Mouse (Mus musculus): Measurements from ENCODE around the gene Chst5. TPM values are rescaled to one million over a fixed set of nuclear protein-coding genes. Genes with fewer than 3 reads are reported as not detected.
"Not testable (repeated sequence)": the region's sequence is repeated elsewhere in the genome, so short reads cannot be mapped to it uniquely, and the experiment has no call there.

Chst5 gene
- polyA plus RNA-seq, 1 experiment: not detected

DNA sequence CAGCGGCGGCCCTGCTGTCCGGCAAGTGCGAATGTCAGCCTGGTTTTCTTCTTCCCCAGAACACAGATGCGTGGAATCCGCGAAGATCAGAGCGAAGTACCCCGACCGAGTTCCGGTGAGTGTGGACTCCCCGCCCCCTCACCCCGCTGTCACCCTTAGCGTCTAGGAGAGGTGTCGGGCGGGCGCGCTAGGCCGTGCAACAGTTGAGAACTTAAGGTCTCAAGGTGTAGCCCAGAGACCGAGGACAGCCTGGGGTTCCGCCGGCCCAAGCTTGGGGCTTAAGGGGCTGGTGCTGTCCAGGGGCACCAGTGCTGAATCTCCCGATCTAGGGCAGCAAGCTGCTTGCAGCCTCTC is 30.8 kb upstream of the Chst5 start:
- H3K27ac ChIP-seq (ENCODE audit: insufficient read depth, low read depth, low read length): peak overlapping the region; percentile 29; the same call in 1 of the 2 replicates
- peak overlapping the region; percentile 86 for H3K4me3 ChIP-seq (ENCODE audit: insufficient read depth, low read length)
- TF ChIP-seq POLR2A (IDR thresholded peaks at IDR 0.05; ENCODE audit: borderline replicate concordance, low read depth, low read length) (no peak), CTCF (IDR thresholded peaks at IDR 0.05; ENCODE audit: low read depth, low read length) (no peak)
- peaks cover 35% of the 10 kb centered on the region for H3K4me1 ChIP-seq (ENCODE audit: control insufficient read depth, insufficient read depth, low read length)

DNA sequence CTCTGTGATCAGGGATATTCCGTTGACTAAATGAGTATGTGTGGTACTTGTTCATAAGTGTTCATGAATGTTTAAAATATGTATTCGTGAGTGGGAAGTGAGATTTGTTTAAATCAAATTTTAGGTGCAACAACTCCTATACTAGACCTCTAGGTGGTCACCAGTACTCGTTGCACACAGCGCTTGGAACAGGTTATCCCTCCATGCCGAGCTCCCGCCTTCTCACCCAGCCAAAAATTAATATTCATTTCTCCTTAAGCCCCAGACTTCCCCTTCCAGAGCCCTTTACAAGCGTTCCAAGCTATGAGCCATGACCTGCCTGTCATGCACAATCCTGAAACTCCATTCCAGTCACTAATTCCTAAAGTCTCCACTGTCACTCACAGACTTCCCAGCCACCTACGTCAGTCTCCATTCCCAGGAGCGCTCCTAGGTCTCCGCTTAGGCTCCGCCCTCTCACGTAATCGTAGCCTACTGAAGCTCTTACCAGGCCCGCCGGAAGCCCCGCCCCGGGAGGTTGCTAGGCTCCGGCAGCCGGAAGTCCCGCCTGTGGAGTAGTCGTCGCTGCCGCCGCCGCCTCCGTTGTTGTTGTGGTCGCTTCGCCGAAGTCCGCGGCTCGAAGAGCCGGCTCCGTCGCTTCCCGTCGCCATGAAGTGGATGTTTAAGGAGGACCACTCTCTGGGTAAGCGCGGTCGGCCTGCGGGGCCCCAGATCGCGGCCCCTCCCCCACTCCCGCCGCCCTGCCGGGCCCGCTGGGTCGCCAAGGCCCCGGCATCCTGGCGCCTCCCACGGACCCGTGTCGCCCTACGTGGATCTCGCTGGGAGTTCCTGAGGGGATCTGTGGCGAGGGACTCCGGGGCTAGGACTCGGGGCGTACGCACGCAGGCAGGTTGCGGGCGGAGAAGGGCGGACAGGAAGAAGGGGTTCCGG is 30.2 kb upstream of the Chst5 start, which contains the start of gene Gabarapl2:
TSS of gene Gabarapl2 (plus strand) at position 533 of the 930 bp plus-strand sequence.
- TF ChIP-seq CTCF (IDR thresholded peaks at IDR 0.05; ENCODE audit: low read depth, low read length): no peak
- TF ChIP-seq POLR2A (IDR thresholded peaks at IDR 0.05; ENCODE audit: borderline replicate concordance, low read depth, low read length): no peak
- H3K4me1 ChIP-seq (ENCODE audit: control insufficient read depth, insufficient read depth, low read length): peaks cover 28% of the 10 kb centered on the region

DNA sequence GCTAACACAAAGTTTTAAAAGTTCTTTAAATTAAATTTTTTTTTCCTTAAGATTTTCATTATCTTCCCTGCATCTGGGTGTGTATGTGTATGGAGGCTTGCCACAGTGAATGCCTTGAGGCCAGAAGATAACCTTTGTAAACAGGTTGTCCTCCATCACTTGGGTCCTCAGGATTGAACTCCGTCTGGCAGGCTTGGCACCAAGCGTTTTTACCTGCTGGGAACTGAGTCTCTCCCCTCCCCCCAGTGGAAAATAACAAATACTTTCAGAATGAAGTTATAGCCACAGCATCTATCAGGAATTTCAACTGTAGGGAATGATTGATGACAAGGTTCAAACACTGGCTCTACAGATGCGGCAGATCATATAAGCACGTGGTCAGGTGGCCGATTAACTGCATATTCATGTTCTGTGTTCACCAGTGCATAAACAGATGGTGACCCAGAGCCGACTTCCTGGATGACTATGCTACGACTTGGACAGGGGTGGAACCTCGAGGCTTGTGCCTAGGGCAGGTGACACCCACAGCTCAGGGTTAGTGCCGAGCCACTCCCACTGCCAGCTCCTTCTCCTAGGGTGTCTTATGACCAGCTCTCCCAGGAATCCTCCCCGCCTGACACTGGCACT is 29.4 kb upstream of the Chst5 start:
- TF ChIP-seq POLR2A (IDR thresholded peaks at IDR 0.05; ENCODE audit: borderline replicate concordance, low read depth, low read length) (no peak), CTCF (IDR thresholded peaks at IDR 0.05; ENCODE audit: low read depth, low read length) (no peak)
- H3K27ac ChIP-seq (ENCODE audit: insufficient read depth, low read depth, low read length): peak overlapping the region; percentile 20; the same call in 1 of the 2 replicates
- peaks cover 23% of the 10 kb centered on the region for H3K4me1 ChIP-seq (ENCODE audit: control insufficient read depth, insufficient read depth, low read length)

More for the DNA sequence above, 30.2 kb upstream of the Chst5 start, which contains the start of gene Gabarapl2:
- peak within 1 kb of the TSS; percentile 86 for H3K4me3 ChIP-seq (ENCODE audit: insufficient read depth, low read length)
- H3K27ac ChIP-seq (ENCODE audit: insufficient read depth, low read depth, low read length): peak within 1 kb of the TSS; percentile 29

DNA sequence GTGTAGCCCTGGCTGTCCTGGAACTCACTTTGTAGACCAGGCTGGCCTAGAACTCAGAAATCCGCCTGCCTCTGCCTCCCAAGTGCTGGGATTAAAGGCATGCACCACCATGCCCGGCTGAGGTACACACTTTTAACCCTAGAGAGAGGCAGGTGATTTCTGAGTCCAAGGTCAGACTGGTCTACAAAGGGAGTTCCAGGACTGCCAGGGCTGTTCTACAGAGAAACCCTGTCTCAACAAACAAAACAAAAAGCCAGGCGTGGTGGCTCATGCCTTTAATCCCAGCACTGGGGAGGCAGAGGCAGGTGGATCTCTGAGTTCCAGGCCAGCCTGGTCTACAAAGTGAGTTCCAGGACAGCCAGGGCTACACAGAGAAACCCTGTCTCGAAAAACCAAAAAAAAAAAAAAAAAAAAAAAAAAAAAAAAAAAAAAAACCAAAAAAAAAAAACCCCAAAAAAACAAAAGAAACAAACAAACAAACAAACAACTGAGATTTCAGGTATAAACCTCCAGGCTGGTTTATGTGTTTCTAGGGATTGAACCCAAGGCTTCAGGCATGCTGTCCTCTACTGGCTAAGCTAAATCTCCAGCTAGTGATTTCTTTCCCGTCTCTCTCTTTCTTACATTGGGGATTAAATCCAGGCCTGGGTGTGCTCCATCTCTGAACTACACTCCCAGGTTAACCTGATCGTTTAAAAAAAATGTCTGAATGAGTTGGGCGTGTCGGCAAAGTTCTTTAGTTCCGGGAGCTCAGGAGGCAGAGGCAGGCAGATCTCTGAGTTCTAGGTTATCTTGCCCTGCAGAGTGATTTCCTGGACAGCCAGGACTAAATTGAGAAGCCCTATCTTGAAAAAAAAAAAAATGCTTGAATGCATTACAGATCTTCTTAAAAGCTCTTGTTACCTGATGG is 28.1 kb upstream of the Chst5 start:
- not testable (repeated sequence) for H3K4me3 ChIP-seq (ENCODE audit: insufficient read depth, low read length); H3K27ac ChIP-seq (ENCODE audit: insufficient read depth, low read depth, low read length)
- H3K4me1 ChIP-seq (ENCODE audit: control insufficient read depth, insufficient read depth, low read length): peaks cover 22% of the 10 kb centered on the region

More for the DNA sequence above, 29.4 kb upstream of the Chst5 start:
- H3K4me3 ChIP-seq (ENCODE audit: insufficient read depth, low read length): peak overlapping the region; percentile 86

DNA sequence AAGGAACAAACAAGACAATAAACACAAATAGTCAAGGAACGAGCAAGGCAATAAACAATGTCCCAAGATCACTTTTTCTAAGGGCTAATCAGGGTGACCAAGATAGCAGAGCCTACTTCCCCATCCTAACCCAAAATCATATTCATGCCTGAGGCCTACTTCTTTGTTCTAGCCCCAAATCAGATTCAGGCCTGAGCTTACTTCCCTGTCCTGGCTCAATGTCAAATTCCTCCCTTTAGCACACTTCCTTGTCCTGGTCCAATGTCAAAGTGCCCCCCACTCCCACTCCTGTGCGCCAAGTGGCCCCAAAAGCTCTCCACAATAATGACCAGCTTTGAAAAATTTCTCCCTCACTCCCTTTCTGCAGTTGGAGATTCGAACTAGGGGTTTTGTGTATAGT is 26.9 kb upstream of the Chst5 start:
- Histone ChIP-seq H3K27ac (ENCODE audit: insufficient read depth, low read depth, low read length) (peak overlapping the region; percentile 56), H3K4me3 (ENCODE audit: insufficient read depth, low read length) (no peak overlapping the region), H3K4me1 (ENCODE audit: control insufficient read depth, insufficient read depth, low read length) (peaks cover 25% of the 10 kb centered on the region)
- no peak for TF ChIP-seq POLR2A (IDR thresholded peaks at IDR 0.05; ENCODE audit: borderline replicate concordance, low read depth, low read length)
- no peak for TF ChIP-seq CTCF (IDR thresholded peaks at IDR 0.05; ENCODE audit: low read depth, low read length)

DNA sequence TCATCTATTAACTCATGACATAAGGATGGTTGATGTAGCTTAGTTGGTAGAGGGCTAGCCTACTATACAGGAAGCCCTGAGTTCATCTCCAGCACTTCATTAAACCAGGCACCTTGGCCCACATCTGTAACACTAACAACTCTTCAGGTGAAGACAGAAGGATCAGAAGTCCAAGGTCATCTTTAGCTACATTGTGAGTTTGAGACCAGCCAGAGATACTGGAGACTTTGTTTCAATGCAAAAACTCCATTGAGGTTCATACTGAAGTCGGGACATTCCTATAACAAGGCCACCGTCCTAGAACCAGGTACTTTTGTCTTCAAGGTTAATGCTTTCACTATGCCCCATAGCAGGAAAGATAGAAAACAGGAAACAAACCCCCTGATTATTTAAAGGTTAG is 24.0 kb upstream of the Chst5 start:
- TF ChIP-seq CTCF (IDR thresholded peaks at IDR 0.05; ENCODE audit: low read depth, low read length) (no peak), POLR2A (IDR thresholded peaks at IDR 0.05; ENCODE audit: borderline replicate concordance, low read depth, low read length) (no peak)
- no peak overlapping the region for H3K4me3 ChIP-seq (ENCODE audit: insufficient read depth, low read length)
- no peak overlapping the region for H3K27ac ChIP-seq (ENCODE audit: insufficient read depth, low read depth, low read length)
- peaks cover 19% of the 10 kb centered on the region for H3K4me1 ChIP-seq (ENCODE audit: control insufficient read depth, insufficient read depth, low read length)

DNA sequence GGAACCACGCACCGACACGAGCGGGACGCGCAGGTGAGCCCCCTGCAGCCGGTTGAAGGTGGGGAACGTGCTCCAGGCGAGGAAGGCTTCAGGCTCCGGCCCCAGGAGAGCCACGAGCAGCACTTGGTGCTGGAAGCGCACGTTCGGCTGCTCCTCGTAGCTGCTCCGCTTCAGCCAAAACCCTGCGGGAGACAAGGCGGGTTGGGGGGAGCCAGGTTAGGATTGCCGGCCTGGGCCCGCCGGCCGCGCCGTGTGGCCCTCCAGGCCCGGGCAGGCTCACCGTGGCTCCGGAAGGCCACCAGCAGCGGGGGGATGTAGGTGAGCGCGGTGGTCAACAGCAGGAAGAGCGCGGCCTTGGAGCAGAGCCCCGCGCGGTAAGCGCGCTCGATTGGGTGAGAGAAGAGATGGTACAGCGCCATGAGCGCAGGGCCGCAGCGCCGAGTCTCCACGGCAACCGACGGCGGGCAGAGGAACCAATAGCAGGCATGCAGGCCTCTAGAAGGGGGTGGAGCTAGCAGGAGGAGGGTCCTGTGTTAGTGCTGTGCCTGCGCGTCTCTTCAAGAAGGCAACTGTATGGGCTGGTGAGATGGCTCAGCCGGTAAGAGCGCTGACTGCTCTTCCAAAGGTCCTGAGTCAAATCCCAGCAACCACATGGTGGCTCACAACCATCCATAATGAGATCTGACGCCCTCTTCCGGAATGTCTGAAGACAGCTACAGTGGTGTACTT is 23.3 kb upstream of the Chst5 start, which contains the start of gene Tmem231:
TSS of gene Tmem231 (minus strand) at position 534 of the 729 bp plus-strand sequence.
- Histone ChIP-seq H3K4me3 (ENCODE audit: insufficient read depth, low read length) (peak within 1 kb of the TSS; percentile 67), H3K4me1 (ENCODE audit: control insufficient read depth, insufficient read depth, low read length) (peaks cover 19% of the 10 kb centered on the region), H3K27ac (ENCODE audit: insufficient read depth, low read depth, low read length) (no peak within 1 kb of the TSS)
- no peak for TF ChIP-seq POLR2A (IDR thresholded peaks at IDR 0.05; ENCODE audit: borderline replicate concordance, low read depth, low read length)
- TF ChIP-seq CTCF (IDR thresholded peaks at IDR 0.05; ENCODE audit: low read depth, low read length): no peak

DNA sequence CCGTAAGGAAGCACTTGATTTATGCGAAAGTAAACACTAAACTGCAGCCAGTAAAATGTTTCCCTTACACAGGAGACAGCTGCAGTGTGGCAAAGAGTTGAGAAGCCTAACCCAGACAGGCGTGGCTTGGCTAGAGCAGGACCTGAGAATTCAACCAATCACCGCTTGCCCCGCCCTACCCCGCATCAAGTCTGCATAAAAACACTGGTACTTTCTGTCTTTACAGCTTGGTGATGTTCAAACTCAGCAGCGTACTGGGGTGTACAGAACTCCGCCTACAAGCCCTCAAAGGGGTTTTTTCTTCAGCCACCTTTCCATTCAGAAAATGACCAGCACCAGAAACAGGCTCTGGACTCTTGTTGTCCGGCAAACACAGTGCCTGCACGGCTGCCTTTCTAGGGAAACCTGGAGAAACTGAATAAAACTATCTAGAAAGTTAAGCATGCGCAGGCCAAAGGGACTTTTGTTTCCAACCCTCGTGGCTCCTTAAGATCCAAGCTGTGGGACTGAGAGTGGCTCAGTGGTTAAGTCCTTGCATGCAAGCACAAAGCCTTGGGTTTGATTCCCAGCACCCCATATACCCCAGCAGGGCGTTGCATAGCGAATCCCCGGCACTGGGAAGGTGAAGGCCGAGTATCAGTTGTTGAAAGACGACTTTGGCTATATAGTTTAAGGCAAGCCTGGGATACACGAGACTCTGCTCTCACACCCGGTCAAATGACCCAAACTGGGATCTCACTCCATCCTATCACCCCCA is 22.5 kb upstream of the Chst5 start:
- TF ChIP-seq CTCF (IDR thresholded peaks at IDR 0.05; ENCODE audit: low read depth, low read length) (no peak), POLR2A (IDR thresholded peaks at IDR 0.05; ENCODE audit: borderline replicate concordance, low read depth, low read length) (no peak)
- Histone ChIP-seq H3K4me1 (ENCODE audit: control insufficient read depth, insufficient read depth, low read length) (peaks cover 19% of the 10 kb centered on the region), H3K27ac (ENCODE audit: insufficient read depth, low read depth, low read length) (no peak overlapping the region), H3K4me3 (ENCODE audit: insufficient read depth, low read length) (peak overlapping the region; percentile 67)

All from bone marrow macrophage, adult 2 months (primary cell).